Mouse (Mus musculus) forebrain, embryonic 11.5 days (tissue): ENCODE measurements at regions not wholly inside any gene's neighbourhood (a gene's known extent, or its start where the extent isn't known, plus 50 kb on each side); places are given as distances from the start of the nearest gene placed in this dataset.
"Not testable (repeated sequence)": the region's sequence is repeated elsewhere in the genome, so short reads cannot be mapped to it uniquely, and the experiment has no call there.

Source experiments
- ATAC-seq: fragments of 200-750 bp; cut with Nextera tagmentation; replicated peaks from 2 replicates; pipeline ENCODE4 v1.8.0; 2017; ENCODE audit warnings: moderate TSS enrichment; ENCODE audit not compliant: low FRiP score
- DNase-seq: peaks from one replicate; pipeline ENCODE4 v3.0.0-alpha.2; 2017; ENCODE audit warnings: low spot score
- H3K27ac ChIP-seq: fragments of 300-500 bp; sonication (generic); 2 replicates; pipeline ENCODE4 v1.5.1; 2014; ENCODE audit warnings: low read depth, low read length
- H3K27me3 ChIP-seq: fragments of 300-500 bp; sonication (generic); 2 replicates; pipeline ENCODE4 v1.6.1; 2014; ENCODE audit warnings: mild to moderate bottlenecking, low read length, mixed read lengths; ENCODE audit not compliant: control insufficient read depth, insufficient read depth
- H3K36me3 ChIP-seq: fragments of 300-500 bp; sonication (generic); 2 replicates; pipeline ENCODE4 v1.6.1; 2014; ENCODE audit warnings: mild to moderate bottlenecking, low read length, moderate library complexity, mixed read lengths; ENCODE audit not compliant: control insufficient read depth, insufficient read depth
- H3K4me1 ChIP-seq: fragments of 300-500 bp; sonication (generic); replicated peaks from 2 replicates; pipeline ENCODE4 v1.6.1; 2014; ENCODE audit warnings: low read length, mixed read lengths; ENCODE audit not compliant: control insufficient read depth, insufficient read depth
- H3K4me2 ChIP-seq: fragments of 300-500 bp; sonication (generic); 2 replicates; pipeline ENCODE4 v1.6.1; 2014; ENCODE audit warnings: low read depth, mild to moderate bottlenecking, low read length, moderate library complexity, mixed read lengths; ENCODE audit not compliant: severe bottlenecking
- H3K4me3 ChIP-seq: fragments of 300-500 bp; sonication (generic); 2 replicates; pipeline ENCODE4 v1.5.1; 2014; ENCODE audit warnings: low read depth, low read length
- H3K9ac ChIP-seq: fragments of 300-500 bp; sonication (generic); 2 replicates; pipeline ENCODE4 v1.6.1; 2014; ENCODE audit warnings: low read length
- H3K9me3 ChIP-seq: fragments of 300-500 bp; sonication (generic); 2 replicates; pipeline ENCODE4 v1.6.1; 2016; ENCODE audit warnings: low read length, mixed read lengths; ENCODE audit not compliant: control insufficient read depth
- WGBS: fragments of 180-500 bp; shearing (Covaris S2); extraction: QIAGEN DNeasy Blood & Tissue Kit; methylation state at CpG from one replicate; pipeline ENCODE4 v1.1.7; 2014; 5-methylcytosine and 5-hydroxymethylcytosine counted together

GRCm38 (mm10) chrX:82249456-82249855 lies 699.2 kb upstream of the Dmd start:
- not testable (repeated sequence) for H3K4me3 ChIP-seq, H3K4me2 ChIP-seq, H3K9ac ChIP-seq, ATAC-seq, H3K4me1 ChIP-seq, H3K27ac ChIP-seq, H3K36me3 ChIP-seq, H3K27me3 ChIP-seq, DNase-seq, H3K9me3 ChIP-seq
- WGBS, result 53% methylated on average over 1 of the region's 1 CpGs

GRCm38 (mm10) chrX:82282376-82282775 lies 666.3 kb upstream of the Dmd start:
- not testable (repeated sequence) for H3K9ac ChIP-seq, H3K4me3 ChIP-seq, H3K4me1 ChIP-seq, H3K27ac ChIP-seq, H3K36me3 ChIP-seq, H3K27me3 ChIP-seq, ATAC-seq, DNase-seq, H3K4me2 ChIP-seq, H3K9me3 ChIP-seq
- WGBS, result 70% methylated on average over 4 of the region's 4 CpGs

- Histone ChIP-seq H3K9me3 (no peaks in the 10 kb centered on the region), H3K27ac (no peak overlapping the region), H3K27me3 (no peaks in the 10 kb centered on the region), H3K4me3 (0 out of 2 replicates have a peak overlapping the region, but pooled peaks have one; percentile 7), H3K4me1 (no peaks in the 10 kb centered on the region), H3K4me2 (peak overlapping the region; percentile 35), H3K9ac (no peak overlapping the region; the same call in 1 of the 2 replicates), H3K36me3 (no peaks in the 10 kb centered on the region)
- DNase-seq, result no peak
- ATAC-seq, result 0 out of 2 replicates have a peak, but pooled peaks have one; percentile 51
- WGBS, result 21% methylated on average over 17 of the region's 18 CpGs
These were observed 637.7 kb upstream of the Dmd start for GRCm38 (mm10) chrX:82310764-82311492.
